In genomic region chr4:44234004-44234866, GRCm38 (mm10) we compare ENCODE assay signal across 8 mouse cellular contexts. TPM values are rescaled to one million over a fixed set of nuclear protein-coding genes. Genes with fewer than 3 reads are reported as not detected.
DNase-seq lines count a peak whose midpoint lies in the region; ATAC-seq and TF ChIP-seq lines count a peak whose summit lies in the region.

No protein-coding gene starts in this region.

- H3K9me3 ChIP-seq in erythroblast, embryonic 14.5 days (ENCODE audit: control insufficient read depth, low read length) = peaks cover 5% of the 10 kb centered on the region; the same call in 1 of the 2 replicates
- no peaks in the 10 kb centered on the region for H3K9me3 ChIP-seq in heart, embryonic 11.5 days (replicated peaks; ENCODE audit: control insufficient read depth, low read length)
- no peaks in the 10 kb centered on the region for H3K9me3 ChIP-seq in kidney, embryonic 15.5 days (replicated peaks)
- H3K9me3 ChIP-seq in limb, embryonic 15.5 days = no peaks in the 10 kb centered on the region
- H3K9me3 ChIP-seq in midbrain, postnatal 0 days (ENCODE audit: low read length) = no peaks in the 10 kb centered on the region

- TF ChIP-seq POLR2A in brain, embryonic 14.5 days (IDR thresholded peaks at IDR 0.05; ENCODE audit: borderline replicate concordance, extremely low read depth, insufficient read depth, insufficient read length, poor library complexity, severe bottlenecking) = peak; percentile 71

- ATAC-seq in heart, embryonic 11.5 days (replicated peaks; ENCODE audit: insufficient number of reproducible peaks, low FRiP score, low TSS enrichment) = peak; percentile 98
- peak; percentile 99 for ATAC-seq in kidney, embryonic 15.5 days (replicated peaks; ENCODE audit: low FRiP score)
- peak; percentile 98 for ATAC-seq in limb, embryonic 15.5 days (ENCODE audit: insufficient number of reproducible peaks, low FRiP score, low TSS enrichment, low read depth)
- peak; percentile 92 for ATAC-seq in midbrain, postnatal 0 days (ENCODE audit: low FRiP score)

- under 1% methylated on average over 56 of the region's 62 CpGs for WGBS in heart, embryonic 11.5 days (ENCODE audit: insufficient replicate concordance)
- WGBS in kidney, embryonic 15.5 days = under 1% methylated on average over 53 of the region's 62 CpGs
- under 1% methylated on average over 54 of the region's 62 CpGs for WGBS in limb, embryonic 15.5 days
- WGBS in midbrain, postnatal 0 days = under 1% methylated on average over 42 of the region's 62 CpGs

- DNase-seq in CD4-positive, CD25-positive, alpha-beta regulatory T cell, adult 2 months (ENCODE audit: low read depth, low spot score) = peak; percentile 93
- peak; percentile 93 for DNase-seq in brain, embryonic 14.5 days (ENCODE audit: low read depth)
- DNase-seq in midbrain, postnatal 0 days (ENCODE audit: low spot score) = peak; percentile 89
- peak; percentile 93 to 95 for DNase-seq in spleen, postnatal 36 days (ENCODE audit: low spot score in 2 of 2)

- no peak for TF ChIP-seq CTCF in brain, embryonic 14.5 days (IDR thresholded peaks at IDR 0.05; ENCODE audit: borderline replicate concordance, extremely low read depth, insufficient read depth, insufficient read length)
- TF ChIP-seq CTCF in midbrain, postnatal 0 days (IDR thresholded peaks at IDR 0.05) = no peak

- peak overlapping the region; percentile 76 for H3K4me3 ChIP-seq in erythroblast, embryonic 14.5 days (replicated peaks)
- peak overlapping the region; percentile 85 for H3K4me3 ChIP-seq in heart, embryonic 11.5 days (ENCODE audit: low read depth, low read length)
- H3K4me3 ChIP-seq in kidney, embryonic 15.5 days (replicated peaks) = peak overlapping the region; percentile 63
- peak overlapping the region; percentile 78 for H3K4me3 ChIP-seq in limb, embryonic 15.5 days
- peak overlapping the region; percentile 88 for H3K4me3 ChIP-seq in midbrain, postnatal 0 days (ENCODE audit: low read depth, low read length)

- peak overlapping the region; percentile 92 for H3K27ac ChIP-seq in heart, embryonic 11.5 days (ENCODE audit: low read depth, low read length)
- peak overlapping the region; percentile 96 for H3K27ac ChIP-seq in kidney, embryonic 15.5 days
- peak overlapping the region; percentile 94 for H3K27ac ChIP-seq in limb, embryonic 15.5 days
- H3K27ac ChIP-seq in midbrain, postnatal 0 days (ENCODE audit: low read depth, low read length) = peak overlapping the region; percentile 78

- H3K4me2 ChIP-seq in heart, embryonic 11.5 days = peak overlapping the region; percentile 95
- H3K4me2 ChIP-seq in kidney, embryonic 15.5 days = peak overlapping the region; percentile 84
- H3K4me2 ChIP-seq in limb, embryonic 15.5 days = peak overlapping the region; percentile 85
- peak overlapping the region; percentile 93 for H3K4me2 ChIP-seq in midbrain, postnatal 0 days (ENCODE audit: low read depth, low read length, poor library complexity, severe bottlenecking)

- H3K4me1 ChIP-seq in erythroblast, embryonic 14.5 days (ENCODE audit: control insufficient read depth) = peaks cover 36% of the 10 kb centered on the region
- peaks cover 13% of the 10 kb centered on the region for H3K4me1 ChIP-seq in heart, embryonic 11.5 days (ENCODE audit: control insufficient read depth, insufficient read depth, low read length)
- H3K4me1 ChIP-seq in kidney, embryonic 15.5 days = peaks cover 27% of the 10 kb centered on the region
- peaks cover 22% of the 10 kb centered on the region for H3K4me1 ChIP-seq in limb, embryonic 15.5 days
- 0 out of 2 replicates have a peak, but pooled peaks cover 2% of the 10 kb centered on the region for H3K4me1 ChIP-seq in midbrain, postnatal 0 days (ENCODE audit: insufficient read depth, low read length)

- peaks cover 25% of the 10 kb centered on the region for H3K27me3 ChIP-seq in erythroblast, embryonic 14.5 days (ENCODE audit: control insufficient read depth)
- no peaks in the 10 kb centered on the region for H3K27me3 ChIP-seq in heart, embryonic 11.5 days (ENCODE audit: control insufficient read depth, insufficient read depth, low read length)
- no peaks in the 10 kb centered on the region for H3K27me3 ChIP-seq in kidney, embryonic 15.5 days
- H3K27me3 ChIP-seq in limb, embryonic 15.5 days = no peaks in the 10 kb centered on the region
- H3K27me3 ChIP-seq in midbrain, postnatal 0 days (ENCODE audit: insufficient read depth, low read length) = no peaks in the 10 kb centered on the region

- peak overlapping the region; percentile 82 for H3K9ac ChIP-seq in heart, embryonic 11.5 days (ENCODE audit: low read depth, low read length)
- peak overlapping the region; percentile 80 for H3K9ac ChIP-seq in kidney, embryonic 15.5 days
- H3K9ac ChIP-seq in limb, embryonic 15.5 days = peak overlapping the region; percentile 67
- H3K9ac ChIP-seq in midbrain, postnatal 0 days (replicated peaks; ENCODE audit: low read length, poor library complexity, severe bottlenecking) = peak overlapping the region; percentile 89

- H3K36me3 ChIP-seq in erythroblast, embryonic 14.5 days (ENCODE audit: control insufficient read depth) = no peaks in the 10 kb centered on the region
- H3K36me3 ChIP-seq in heart, embryonic 11.5 days (ENCODE audit: control insufficient read depth, insufficient read depth, low read length) = no peaks in the 10 kb centered on the region
- H3K36me3 ChIP-seq in kidney, embryonic 15.5 days = no peaks in the 10 kb centered on the region
- no peaks in the 10 kb centered on the region for H3K36me3 ChIP-seq in limb, embryonic 15.5 days
- H3K36me3 ChIP-seq in midbrain, postnatal 0 days (ENCODE audit: insufficient read depth, low read length) = no peaks in the 10 kb centered on the region

RNA-seq across cellular contexts. Expression of gene Rnf38, which starts 0.6 kb away (rescaled TPM):
- polyA plus RNA-seq in brain, embryonic 14.5 days (2012; rRNA removed) = 284 and 293 TPM in 2 replicates
- 1.3 and 2.1 TPM in 2 replicates for polyA plus RNA-seq in erythroblast, embryonic 14.5 days (2012)
- 25.8 and 28.7 TPM in 2 replicates for polyA plus RNA-seq in heart, embryonic 11.5 days (2014; fragmentation: Nextera tagmentation; extraction: Ambion mirVana)
- 21.4 and 22.2 TPM in 2 replicates for polyA plus RNA-seq in kidney, embryonic 15.5 days (2015; fragmentation: Nextera tagmentation; extraction: Ambion mirVana)
- polyA plus RNA-seq in limb, embryonic 15.5 days (2015; fragmentation: Nextera tagmentation; extraction: Ambion mirVana) = 12.1 and 15.6 TPM in 2 replicates
- total RNA-seq in midbrain, postnatal 0 days (2014; rRNA removed) = 79.7 and 89.5 TPM in 2 replicates
- 17.3 and 18.6 TPM in 2 replicates for polyA plus RNA-seq in midbrain, postnatal 0 days (2015; fragmentation: Nextera tagmentation; extraction: Ambion mirVana)

Comparison
In these comparisons a context has a peak if more than half of its experiments do, and no peak if none do; other contexts are left out.
1. Peak in every context shown above with its lines: DNase-seq, ATAC-seq, H3K4me3 ChIP-seq and H3K27ac ChIP-seq.